Mouse (Mus musculus): ENCODE results near the gene Trim47. TPM values are rescaled to one million over a fixed set of nuclear protein-coding genes. Genes with fewer than 3 reads are reported as not detected.
A peak's percentile ranks its signal among the peaks of the same experiment; 100 is the strongest.

Gene Trim47
- total and polyA plus RNA-seq, 2 experiments from 2014 or later: 9.0 to 16.8 TPM

GRCm38 (mm10) chr11:116150960-116151359 is 23.9 kb upstream of the Trim47 start:
- H3K9ac ChIP-seq (replicated peaks; ENCODE audit: low read length, poor library complexity, severe bottlenecking): no peak overlapping the region
- H3K27ac ChIP-seq (ENCODE audit: low read depth, low read length): no peak overlapping the region
- peaks cover 92% of the 10 kb centered on the region for H3K36me3 ChIP-seq (ENCODE audit: insufficient read depth, low read length)
- TF ChIP-seq CTCF (IDR thresholded peaks at IDR 0.05): no peak
- DNase-seq (ENCODE audit: low spot score) (no peak), ATAC-seq (ENCODE audit: low FRiP score) (no peak)
- no peaks in the 10 kb centered on the region for H3K4me1 ChIP-seq (ENCODE audit: insufficient read depth, low read length)
- H3K4me2 ChIP-seq (ENCODE audit: low read depth, low read length, poor library complexity, severe bottlenecking): no peak overlapping the region
- H3K4me3 ChIP-seq (ENCODE audit: low read depth, low read length): no peak overlapping the region
- H3K9me3 ChIP-seq (ENCODE audit: low read length): no peaks in the 10 kb centered on the region
- WGBS: 100% methylated on average over 2 of the region's 2 CpGs
- no peaks in the 10 kb centered on the region for H3K27me3 ChIP-seq (ENCODE audit: insufficient read depth, low read length)

- Histone ChIP-seq H3K4me1 (ENCODE audit: insufficient read depth, low read length) (no peaks in the 10 kb centered on the region), H3K27me3 (ENCODE audit: insufficient read depth, low read length) (no peaks in the 10 kb centered on the region), H3K9me3 (ENCODE audit: low read length) (no peaks in the 10 kb centered on the region), H3K9ac (replicated peaks; ENCODE audit: low read length, poor library complexity, severe bottlenecking) (no peak overlapping the region), H3K36me3 (ENCODE audit: insufficient read depth, low read length) (peaks cover 91% of the 10 kb centered on the region), H3K27ac (ENCODE audit: low read depth, low read length) (no peak overlapping the region), H3K4me2 (ENCODE audit: low read depth, low read length, poor library complexity, severe bottlenecking) (no peak overlapping the region), H3K4me3 (ENCODE audit: low read depth, low read length) (no peak overlapping the region)
- TF ChIP-seq CTCF (IDR thresholded peaks at IDR 0.05): no peak
- ATAC-seq (ENCODE audit: low FRiP score) (no peak), DNase-seq (ENCODE audit: low spot score) (no peak)
- 86% methylated on average over 6 of the region's 6 CpGs for WGBS
Observed at GRCm38 (mm10) chr11:116149341-116149740, 22.3 kb upstream of the Trim47 start.

GRCm38 (mm10) chr11:116148761-116149221 is 21.8 kb upstream of the Trim47 start:
- Histone ChIP-seq H3K36me3 (ENCODE audit: insufficient read depth, low read length) (peaks cover 89% of the 10 kb centered on the region), H3K4me1 (ENCODE audit: insufficient read depth, low read length) (no peaks in the 10 kb centered on the region), H3K9ac (replicated peaks; ENCODE audit: low read length, poor library complexity, severe bottlenecking) (no peak overlapping the region), H3K4me3 (ENCODE audit: low read depth, low read length) (no peak overlapping the region), H3K9me3 (ENCODE audit: low read length) (no peaks in the 10 kb centered on the region), H3K27me3 (ENCODE audit: insufficient read depth, low read length) (no peaks in the 10 kb centered on the region), H3K4me2 (ENCODE audit: low read depth, low read length, poor library complexity, severe bottlenecking) (no peak overlapping the region), H3K27ac (ENCODE audit: low read depth, low read length) (no peak overlapping the region)
- WGBS: 70% methylated on average over 20 of the region's 20 CpGs
- ATAC-seq (ENCODE audit: low FRiP score) (0 out of 2 replicates have a peak, but pooled peaks have one; percentile 3), DNase-seq (ENCODE audit: low spot score) (peak; percentile 66)
- no peak for TF ChIP-seq CTCF (IDR thresholded peaks at IDR 0.05)

- H3K9ac ChIP-seq (replicated peaks; ENCODE audit: low read length, poor library complexity, severe bottlenecking): no peak overlapping the region
- H3K4me3 ChIP-seq (ENCODE audit: low read depth, low read length): no peak overlapping the region
- WGBS: 74% methylated on average over 25 of the region's 25 CpGs
- ATAC-seq (ENCODE audit: low FRiP score): peak; percentile 33; the same call in 1 of the 2 replicates
- peak; percentile 55 for DNase-seq (ENCODE audit: low spot score)
- H3K9me3 ChIP-seq (ENCODE audit: low read length): no peaks in the 10 kb centered on the region
- no peaks in the 10 kb centered on the region for H3K4me1 ChIP-seq (ENCODE audit: insufficient read depth, low read length)
- TF ChIP-seq CTCF (IDR thresholded peaks at IDR 0.05): no peak
- peak overlapping the region; percentile 18; the same call in 1 of the 2 replicates for H3K27ac ChIP-seq (ENCODE audit: low read depth, low read length)
- peaks cover 77% of the 10 kb centered on the region for H3K36me3 ChIP-seq (ENCODE audit: insufficient read depth, low read length)
- H3K4me2 ChIP-seq (ENCODE audit: low read depth, low read length, poor library complexity, severe bottlenecking): no peak overlapping the region
- H3K27me3 ChIP-seq (ENCODE audit: insufficient read depth, low read length): no peaks in the 10 kb centered on the region
Observed at GRCm38 (mm10) chr11:116146294-116146985, 19.4 kb upstream of the Trim47 start.

- Histone ChIP-seq H3K9ac (replicated peaks; ENCODE audit: low read length, poor library complexity, severe bottlenecking) (no peak overlapping the region), H3K27ac (ENCODE audit: low read depth, low read length) (peak overlapping the region; percentile 38; the same call in 1 of the 2 replicates)
Observed at GRCm38 (mm10) chr11:116145481-116146293, 18.7 kb upstream of the Trim47 start.

GRCm38 (mm10) chr11:116143468-116143867 is 16.5 kb upstream of the Trim47 start:
- Histone ChIP-seq H3K27ac (ENCODE audit: low read depth, low read length) (no peak overlapping the region), H3K4me2 (ENCODE audit: low read depth, low read length, poor library complexity, severe bottlenecking) (no peak overlapping the region), H3K36me3 (ENCODE audit: insufficient read depth, low read length) (peaks cover 51% of the 10 kb centered on the region), H3K9ac (replicated peaks; ENCODE audit: low read length, poor library complexity, severe bottlenecking) (no peak overlapping the region), H3K4me3 (ENCODE audit: low read depth, low read length) (no peak overlapping the region), H3K27me3 (ENCODE audit: insufficient read depth, low read length) (no peaks in the 10 kb centered on the region), H3K9me3 (ENCODE audit: low read length) (no peaks in the 10 kb centered on the region), H3K4me1 (ENCODE audit: insufficient read depth, low read length) (no peaks in the 10 kb centered on the region)
- TF ChIP-seq CTCF (IDR thresholded peaks at IDR 0.05): no peak
- 80% methylated on average over 3 of the region's 3 CpGs for WGBS
- ATAC-seq (ENCODE audit: low FRiP score) (no peak), DNase-seq (ENCODE audit: low spot score) (no peak)

More at GRCm38 (mm10) chr11:116145481-116146293, 18.7 kb upstream of the Trim47 start:
- no peak overlapping the region for H3K4me3 ChIP-seq (ENCODE audit: low read depth, low read length)
- H3K4me1 ChIP-seq (ENCODE audit: insufficient read depth, low read length): no peaks in the 10 kb centered on the region
- 59% methylated on average over 18 of the region's 18 CpGs for WGBS
- no peak overlapping the region for H3K4me2 ChIP-seq (ENCODE audit: low read depth, low read length, poor library complexity, severe bottlenecking)
- DNase-seq (ENCODE audit: low spot score) (no peak), ATAC-seq (ENCODE audit: low FRiP score) (no peak)
- H3K9me3 ChIP-seq (ENCODE audit: low read length): no peaks in the 10 kb centered on the region
- H3K36me3 ChIP-seq (ENCODE audit: insufficient read depth, low read length): peaks cover 72% of the 10 kb centered on the region
- no peaks in the 10 kb centered on the region for H3K27me3 ChIP-seq (ENCODE audit: insufficient read depth, low read length)
- no peak for TF ChIP-seq CTCF (IDR thresholded peaks at IDR 0.05)

Measured in midbrain, postnatal 0 days (tissue).